Mouse (Mus musculus) ES-E14 (cell line): Measurements from ENCODE around the gene Prkab2.

Experiments used
- CHD2 ChIP-seq: IDR thresholded peaks from 2 replicates; pipeline ENCODE4 v1.6.1; 2014; ENCODE audit warnings: mild to moderate bottlenecking, low read depth, low read length, inconsistent platforms
- HCFC1 ChIP-seq: IDR thresholded peaks from 2 replicates; pipeline ENCODE4 v1.6.1; 2012; ENCODE audit warnings: low read length, inconsistent platforms, borderline replicate concordance; ENCODE audit not compliant: insufficient read depth
- ZNF384 ChIP-seq: IDR thresholded peaks from 2 replicates; pipeline ENCODE4 v1.6.1; 2012; ENCODE audit warnings: low read depth, low read length, inconsistent platforms

GRCm38 (mm10) chr3:97624611-97625010, 33.4 kb upstream of the Prkab2 start:
- TF ChIP-seq CHD2 (no peak), HCFC1 (no peak), ZNF384 (no peak)
